In the genomic region with DNA sequence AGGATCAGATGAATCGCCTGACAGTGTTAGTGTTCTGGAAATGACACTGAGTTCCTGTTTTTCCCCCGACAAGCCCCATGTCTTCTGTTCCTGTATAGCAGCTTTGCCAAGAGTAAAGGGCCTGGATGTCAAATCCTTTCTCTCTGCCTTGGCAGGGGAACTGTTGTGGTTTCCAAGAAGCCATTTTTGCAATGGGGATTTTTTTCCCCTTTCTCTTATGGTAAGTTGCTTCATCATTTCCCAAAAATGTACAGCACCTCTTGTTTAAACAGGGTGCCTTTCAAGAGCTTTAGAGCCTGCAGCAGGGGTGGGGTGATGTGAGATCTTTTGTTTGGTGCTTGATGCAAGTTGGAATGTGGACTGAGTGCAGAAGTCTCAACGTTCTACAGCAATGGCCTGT, we compare ENCODE assay signal across 9 mouse cellular contexts.
DNase-seq lines count a peak whose midpoint lies in the region; TF ChIP-seq lines count a peak whose summit lies in the region.
"Had no signal": no experiment of that assay in that cellular context is flagged by ENCODE, and none has a peak within 500 bp of the region (broad histone marks: within the 10 kb centered on the region; RNA-seq: fewer than 3 reads in every experiment).

No protein-coding gene starts in this region.

- no peaks in the 10 kb centered on the region for H3K27me3 ChIP-seq in liver, adult 2 months (ENCODE audit: control insufficient read depth, insufficient read depth, low read length)
- H3K27me3 ChIP-seq: midbrain, embryonic 12.5 days had no signal

- no peak overlapping the region for H3K4me3 ChIP-seq in liver, adult 2 months (ENCODE audit: insufficient read depth, low read depth, low read length)
- H3K4me3 ChIP-seq: midbrain, embryonic 12.5 days had no signal

- no peak for TF ChIP-seq POLR2A in liver, adult 2 months (IDR thresholded peaks at IDR 0.05; ENCODE audit: extremely low read depth, insufficient read depth, low read length)

- H3K79me2 ChIP-seq in liver, adult 2 months (ENCODE audit: control insufficient read depth, insufficient read depth, low read length) = peaks cover 18% of the 10 kb centered on the region; the same call in 1 of the 2 replicates

- peak; percentile 60 for DNase-seq in liver, adult 2 months (ENCODE audit: extremely low read depth, low read depth, low spot score)
- DNase-seq in liver = no peak
- peak; percentile 52 for DNase-seq in brain, adult 2 months (ENCODE audit: low read depth, low spot score)
- peak; percentile 6 for DNase-seq in heart, postnatal 25 days (ENCODE audit: low spot score)
- peak; percentile 34 for DNase-seq in skeletal muscle tissue, adult 2 months (ENCODE audit: low read depth, low spot score)
- no peak for DNase-seq in embryo, embryonic 10 days (ENCODE audit: low spot score)
- DNase-seq in ovary, adult 18-20 months (ENCODE audit: low spot score) = no peak
- DNase-seq: adrenal gland, postnatal 25 days had no signal

- 19% methylated on average over 3 of the region's 3 CpGs for WGBS in liver, adult 2 months

- H3K4me1 ChIP-seq in liver, adult 2 months (ENCODE audit: control insufficient read depth, insufficient read depth, low read length) = peaks cover 20% of the 10 kb centered on the region

- intact Hi-C loops in heart, postnatal 25 days (cut with DNase I) = no loop called here

- peaks cover 6% of the 10 kb centered on the region; the same call in 1 of the 2 replicates for H3K36me3 ChIP-seq in liver, adult 2 months (ENCODE audit: control insufficient read depth, insufficient read depth, low read length)
- H3K36me3 ChIP-seq: midbrain, embryonic 12.5 days had no signal

- TF ChIP-seq CTCF in liver, adult 2 months (IDR thresholded peaks at IDR 0.05; ENCODE audit: low read depth, low read length) = no peak

- H3K27ac ChIP-seq in liver, adult 2 months (replicated peaks; ENCODE audit: insufficient read depth, low read depth, low read length) = peak overlapping the region; percentile 87
- H3K27ac ChIP-seq: midbrain, embryonic 12.5 days had no signal

- no peak overlapping the region for H3K9ac ChIP-seq in liver, adult 2 months (ENCODE audit: low read depth, low read length)
- H3K9ac ChIP-seq: midbrain, embryonic 12.5 days had no signal

Comparison
In these comparisons a context has a peak if more than half of its experiments do, and no peak if none do; other contexts are left out.
1. DNase-seq: peak in liver, adult 2 months (single experiment), brain, adult 2 months (single experiment), heart, postnatal 25 days (single experiment) and skeletal muscle tissue, adult 2 months (single experiment); none in liver (single experiment), embryo, embryonic 10 days (single experiment) and ovary, adult 18-20 months (single experiment).